Mouse (Mus musculus): ENCODE measurements at regions not wholly inside any gene's neighbourhood (a gene's known extent, or its start where the extent isn't known, plus 50 kb on each side); places are given as distances from the start of the nearest gene placed in this dataset.

DNA sequence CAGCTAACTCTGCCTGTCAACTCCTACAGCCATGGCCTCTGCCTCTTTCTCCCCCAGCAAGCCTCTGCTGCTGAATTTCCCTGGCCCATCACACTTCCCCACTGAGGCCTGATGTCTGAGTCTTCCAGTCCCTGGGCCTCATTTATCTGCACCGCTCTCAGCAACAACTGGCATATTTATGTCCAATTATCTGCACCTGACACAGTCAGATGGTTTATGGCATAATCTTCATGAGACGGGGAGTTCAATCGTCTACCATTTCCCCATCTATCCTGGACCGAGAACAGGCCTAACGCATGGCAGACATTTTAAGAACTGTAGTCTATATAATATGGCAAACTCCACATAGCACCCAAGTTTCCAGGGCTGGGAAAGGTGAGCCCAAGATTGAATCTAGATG lies 1512.8 kb upstream of the Gm6569 start:
- DNase-seq (ENCODE audit: low read depth), result no peak

DNA sequence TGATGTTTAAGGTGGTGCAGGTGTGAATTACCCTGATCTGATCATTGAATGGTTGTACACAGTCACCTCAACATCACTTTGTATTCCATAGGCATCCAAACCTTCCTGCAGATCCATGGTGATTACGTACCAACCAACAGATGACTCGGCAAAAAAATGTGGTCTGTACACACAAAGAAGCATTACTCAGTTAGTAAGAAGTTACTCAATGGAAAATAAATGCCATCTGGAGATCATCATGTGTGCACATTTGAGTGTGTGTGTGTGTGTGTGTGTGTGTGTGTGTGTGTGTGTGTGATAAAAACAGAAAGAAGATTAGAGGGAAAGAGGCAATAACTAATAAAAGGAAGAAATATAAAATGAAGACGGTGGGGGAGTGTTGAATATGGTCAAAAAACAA lies 1512.2 kb upstream of the Gm6569 start:
- DNase-seq (ENCODE audit: low read depth), result no peak

DNA sequence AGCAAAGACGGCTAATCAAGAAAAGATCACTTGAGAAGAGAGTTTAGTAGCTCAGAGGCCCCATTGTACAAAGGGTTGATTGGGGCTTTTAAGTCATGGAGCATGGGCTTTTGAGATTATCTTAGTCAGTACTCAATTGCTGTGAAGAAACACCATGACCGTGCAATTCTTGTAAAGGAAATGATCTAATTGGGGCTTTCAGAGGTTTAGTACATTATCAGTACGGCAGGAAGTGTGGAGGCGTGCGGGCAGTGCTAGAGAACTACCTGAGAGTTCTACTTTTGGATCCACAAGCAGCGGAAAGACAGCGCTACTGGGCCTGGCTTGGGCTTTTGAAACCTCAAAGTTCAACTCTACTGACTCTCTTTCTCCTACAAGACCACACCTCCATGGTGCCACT lies 1511.2 kb upstream of the Gm6569 start:
- no peak for DNase-seq (ENCODE audit: low read depth)

DNA sequence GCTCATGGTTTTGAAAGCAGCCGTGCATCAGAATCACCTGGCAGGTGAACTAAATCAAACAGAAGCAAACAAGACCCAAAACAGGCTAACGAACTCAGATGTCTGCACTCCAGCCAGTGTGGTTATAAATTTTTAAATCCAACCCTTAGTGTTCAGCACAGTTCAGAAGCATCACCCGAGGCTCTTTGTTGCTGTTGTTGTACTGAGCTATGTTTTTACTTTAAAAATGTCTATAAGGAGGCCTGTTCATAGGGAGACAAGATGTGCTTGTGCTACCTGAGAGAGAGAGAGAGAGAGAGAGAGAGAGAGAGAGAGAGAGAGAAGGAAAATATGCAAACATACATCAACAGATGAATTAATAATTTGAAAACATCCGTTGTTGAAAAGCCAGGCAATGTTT lies 1503.1 kb upstream of the Gm6569 start:
- no peak for DNase-seq (ENCODE audit: low read depth)

DNA sequence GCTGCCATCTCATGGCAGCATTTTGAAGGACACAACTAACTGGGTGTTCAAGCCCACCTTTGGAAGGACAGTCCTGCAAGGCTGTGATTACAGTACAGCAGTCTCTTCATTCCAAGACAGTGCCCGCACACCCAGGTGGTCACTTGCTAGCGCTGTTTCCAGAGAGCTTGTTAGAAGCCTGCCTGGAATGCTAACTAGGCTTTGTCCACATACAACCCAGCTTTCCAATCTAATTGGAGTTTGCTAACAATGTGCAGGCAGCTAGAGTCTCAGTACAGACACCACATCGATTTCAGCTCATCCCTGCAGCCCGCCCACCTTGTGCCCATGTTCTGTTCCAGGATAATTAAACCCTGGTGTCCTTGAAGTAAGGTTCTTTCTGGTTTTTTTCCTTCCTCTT lies 1499.9 kb upstream of the Gm6569 start:
- no peak for DNase-seq (ENCODE audit: low read depth)

DNA sequence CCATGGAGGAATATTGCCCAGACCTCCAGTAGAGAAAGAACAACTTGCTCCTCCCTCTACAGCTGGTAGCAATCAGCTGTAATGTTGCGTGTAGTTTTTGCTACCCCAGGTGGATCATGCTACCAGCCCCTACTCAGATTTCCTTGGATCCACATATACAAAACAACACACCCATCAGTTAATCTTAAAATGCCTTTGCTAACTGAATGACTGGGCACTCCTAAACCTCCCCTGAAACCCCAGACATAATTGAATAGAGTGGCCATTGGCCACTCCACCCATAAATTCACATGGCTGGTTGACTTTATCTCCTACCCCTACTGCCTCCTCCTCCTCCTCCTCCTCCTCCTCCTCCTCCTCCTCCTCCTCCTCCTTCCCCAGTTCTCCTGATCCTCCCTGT lies 1494.7 kb upstream of the Gm6569 start:
- no peak for DNase-seq (ENCODE audit: low read depth)

DNA sequence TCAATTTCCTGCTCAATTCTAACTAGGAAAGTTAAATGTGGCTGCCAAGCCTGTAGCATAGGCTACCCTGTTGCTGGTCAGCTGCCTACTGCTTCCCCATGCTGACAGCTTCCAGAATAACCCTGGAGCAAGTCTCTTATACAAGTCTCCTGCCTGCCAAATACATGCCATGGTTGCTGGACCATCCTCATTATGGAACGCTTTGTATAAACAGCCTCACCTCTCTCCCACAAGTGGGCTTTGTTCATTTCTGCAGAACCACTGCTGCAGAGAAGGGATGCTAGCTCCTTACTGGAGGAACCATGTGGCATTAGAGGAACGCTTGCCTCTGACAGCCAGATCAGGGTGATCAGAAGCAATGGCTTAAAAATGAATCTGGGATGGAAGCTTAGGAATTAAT lies 1492.4 kb upstream of the Gm6569 start:
- no peak for DNase-seq (ENCODE audit: low read depth)

DNA sequence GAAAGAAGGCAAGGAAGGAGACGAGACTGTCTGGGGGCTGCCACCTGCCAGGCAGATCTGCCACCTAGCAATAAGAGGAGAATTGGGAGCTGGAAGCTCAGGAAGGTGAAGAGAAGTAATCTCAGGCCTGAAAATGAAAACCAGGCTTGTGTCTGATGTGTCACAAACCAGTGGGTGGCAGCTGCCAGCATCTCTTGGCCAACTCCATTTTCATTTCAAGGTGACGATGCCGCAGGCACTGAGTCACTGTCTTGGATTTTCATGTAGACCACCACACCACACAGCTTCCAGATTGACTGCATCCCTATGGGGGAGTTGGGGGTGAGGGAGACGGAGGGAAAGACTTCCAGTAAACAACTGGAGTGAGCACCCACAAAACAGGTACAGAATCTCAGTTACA lies 1491.9 kb upstream of the Gm6569 start:
- no peak for DNase-seq (ENCODE audit: low read depth)

DNA sequence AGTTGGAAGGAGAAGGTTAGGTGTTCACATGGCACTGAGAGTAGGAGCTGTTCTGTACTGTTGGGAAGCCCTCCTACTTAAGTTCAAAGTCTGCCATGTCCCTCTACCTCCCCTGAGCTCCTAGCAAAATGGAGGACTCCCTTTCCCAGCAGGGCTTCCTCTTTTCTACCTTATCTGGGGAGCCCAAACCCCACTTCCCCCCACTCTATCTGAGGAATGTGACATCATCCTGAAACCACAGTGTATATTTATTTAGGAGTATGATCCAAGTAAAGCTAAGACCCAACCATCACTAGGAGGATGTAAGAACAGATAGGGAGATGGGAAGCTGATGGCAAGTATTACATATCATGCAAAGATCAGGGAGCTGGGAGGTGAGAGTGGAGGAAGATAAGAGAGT lies 1490.6 kb upstream of the Gm6569 start:
- no peak for DNase-seq (ENCODE audit: low read depth)

DNA sequence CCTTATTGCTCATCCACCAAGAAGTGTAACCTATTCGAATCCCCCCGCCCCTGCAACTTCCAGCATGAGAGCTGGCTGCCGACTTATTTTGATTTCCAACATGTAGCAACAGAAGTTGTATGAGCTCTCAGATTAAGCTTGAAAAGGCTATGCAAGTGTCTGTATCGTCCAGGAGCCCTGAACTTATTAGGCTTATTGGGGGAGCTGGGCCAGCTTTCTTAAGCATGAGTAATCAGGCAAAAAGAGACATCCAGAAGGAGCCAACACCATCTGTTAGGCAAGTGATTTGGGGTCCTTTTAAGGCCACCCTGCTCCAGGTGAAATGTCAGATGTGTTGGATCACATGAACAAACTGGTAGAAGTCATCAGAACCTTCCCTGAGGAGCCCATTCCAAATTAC lies 1481.0 kb upstream of the Gm6569 start:
- no peak for DNase-seq (ENCODE audit: low read depth)

DNA sequence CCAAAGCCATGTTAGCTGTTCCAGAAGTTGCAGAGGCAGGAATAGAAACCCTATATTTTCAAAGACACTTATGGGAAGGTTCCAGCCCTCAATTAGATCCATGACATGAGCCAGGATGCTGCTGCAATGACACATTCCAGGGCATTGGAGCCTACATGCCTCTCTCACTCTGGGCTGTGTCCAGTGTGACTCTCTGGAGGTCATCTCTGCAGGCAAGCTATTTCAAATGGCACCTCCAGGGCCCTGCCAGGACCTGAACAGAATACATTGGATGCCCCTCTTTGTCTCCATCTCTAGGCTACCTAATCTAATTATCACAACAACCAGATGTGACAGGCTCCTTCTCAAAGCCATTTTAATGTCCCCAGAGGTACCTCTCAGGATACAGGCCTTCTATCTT lies 1478.7 kb upstream of the Gm6569 start:
- DNase-seq (ENCODE audit: low read depth), result no peak

DNA sequence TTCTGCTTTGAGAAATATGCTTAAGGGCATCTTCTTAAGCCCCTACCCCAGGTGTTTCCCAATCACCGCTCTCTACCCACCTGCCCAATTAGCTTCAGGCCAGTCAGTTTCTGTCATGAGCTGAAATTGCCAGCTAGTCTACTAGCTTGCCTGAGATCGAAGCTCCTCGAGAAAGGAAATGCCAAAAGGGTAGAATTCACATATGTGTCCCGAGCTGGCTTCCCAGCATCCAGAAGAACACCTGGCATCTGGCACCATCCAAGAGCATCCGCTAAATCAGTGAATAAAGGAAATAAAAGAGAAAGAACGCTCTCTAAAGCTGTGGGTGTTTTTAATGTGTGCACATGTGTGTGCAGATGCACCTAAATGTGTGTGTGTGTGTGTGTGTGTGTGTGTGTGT lies 1474.7 kb upstream of the Gm6569 start:
- no peak for DNase-seq (ENCODE audit: low read depth)

DNA sequence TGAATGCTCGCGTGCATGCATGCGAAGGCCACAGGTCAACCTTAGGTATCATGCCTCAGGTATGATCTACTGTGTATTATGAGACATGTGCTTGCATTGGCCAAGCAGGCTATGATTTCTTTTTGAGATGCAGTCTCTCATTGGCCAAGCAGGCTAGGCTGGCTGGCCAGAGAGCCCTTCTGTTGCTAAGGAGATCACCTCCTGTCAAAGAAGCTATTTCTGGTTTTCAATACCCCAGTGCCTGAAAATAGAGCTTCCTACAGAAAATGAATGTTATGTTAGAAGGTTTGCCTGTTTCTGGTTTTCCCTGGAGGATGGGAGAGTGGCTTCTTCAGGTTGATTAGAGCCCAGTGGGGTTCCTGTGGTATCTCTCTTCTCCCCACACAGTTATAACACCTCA lies 1474.3 kb upstream of the Gm6569 start:
- no peak for DNase-seq (ENCODE audit: low read depth)

DNA sequence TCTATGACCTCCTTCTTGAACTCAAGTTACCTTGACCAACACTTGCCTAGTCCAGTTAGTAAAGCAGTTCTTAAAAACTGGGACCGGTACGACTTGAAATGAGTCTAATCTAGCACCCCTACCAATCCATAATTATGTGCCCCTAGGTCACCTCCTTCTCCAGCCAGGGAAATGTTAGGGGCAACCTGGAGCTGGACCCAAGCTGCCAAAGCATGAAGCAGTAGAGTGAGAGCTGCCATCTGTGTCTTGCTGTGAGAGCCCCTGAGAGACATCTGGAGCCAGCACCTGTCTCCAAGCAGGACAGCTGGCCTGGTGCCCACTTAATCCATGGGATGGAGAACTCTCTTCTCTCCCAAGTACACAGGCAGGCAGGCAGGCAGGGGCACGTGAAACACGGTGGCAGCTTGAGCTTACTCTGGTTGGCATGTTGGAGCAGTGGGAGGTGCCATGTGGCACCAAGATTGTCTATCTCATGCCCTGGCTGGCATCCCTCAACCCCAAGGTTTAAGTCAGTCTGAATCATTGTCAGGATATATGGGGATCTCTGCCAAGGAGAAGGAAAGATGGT lies 1473.8 kb upstream of the Gm6569 start:
- no peak for DNase-seq (ENCODE audit: low read depth)

DNA sequence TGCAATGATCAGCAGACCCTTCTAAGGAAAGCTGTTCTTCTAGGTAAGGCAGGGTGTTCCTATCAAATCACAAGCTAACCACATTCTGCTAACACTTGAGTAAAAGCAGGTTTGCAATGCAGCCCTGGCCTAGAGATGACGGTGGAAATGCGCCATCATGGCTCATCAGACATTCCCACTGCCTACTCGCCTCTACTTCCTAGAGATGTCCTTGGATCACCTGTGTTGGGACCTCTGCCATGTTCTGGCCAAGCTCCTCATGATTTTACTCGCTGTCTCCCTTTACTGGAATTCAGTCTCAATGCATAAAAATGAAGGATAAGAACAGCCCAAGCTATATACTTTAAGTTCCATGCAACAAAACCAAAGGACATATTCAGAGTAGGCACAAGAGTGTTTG lies 1461.3 kb upstream of the Gm6569 start:
- no peak for DNase-seq (ENCODE audit: low read depth)

DNA sequence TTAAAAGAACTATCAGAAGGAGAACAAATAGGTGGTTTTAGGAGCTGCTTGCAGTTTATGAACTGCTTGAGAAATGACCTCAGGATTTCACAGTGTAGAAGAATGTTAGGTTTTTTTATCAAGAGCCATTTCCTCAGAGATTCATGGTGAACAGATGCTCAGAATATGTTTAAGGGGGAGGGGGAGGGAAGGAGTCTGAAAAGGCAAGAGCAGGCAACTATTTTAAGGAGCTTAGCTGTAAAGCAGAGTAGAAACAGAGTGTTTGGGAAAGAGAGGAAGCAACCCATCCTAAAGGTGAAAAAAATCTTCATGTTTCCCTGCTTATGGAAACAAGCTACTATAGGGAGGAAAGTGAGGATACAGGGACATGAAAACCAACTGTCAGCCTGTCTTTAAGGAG lies 1457.2 kb upstream of the Gm6569 start:
- no peak for DNase-seq (ENCODE audit: low read depth)

DNA sequence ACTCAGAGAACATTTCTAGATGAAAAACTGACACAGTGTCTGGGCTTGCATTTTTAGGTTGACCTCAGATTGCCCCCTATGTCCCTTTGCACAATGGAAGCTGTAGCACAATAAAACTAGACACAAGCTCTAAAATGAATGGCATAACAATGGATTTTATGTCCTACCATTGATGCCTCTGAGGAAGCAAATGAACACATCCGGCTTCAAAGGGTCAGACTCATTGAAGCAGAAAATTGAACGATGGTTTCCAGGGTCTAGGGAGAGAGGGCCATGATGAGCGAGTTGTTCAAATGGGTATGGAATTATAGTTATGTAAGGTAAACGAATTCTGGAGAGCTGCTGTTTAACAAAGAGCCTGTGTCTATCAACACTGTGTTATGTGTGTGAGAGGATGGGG lies 1455.1 kb upstream of the Gm6569 start:
- DNase-seq (ENCODE audit: low read depth), result no peak

DNA sequence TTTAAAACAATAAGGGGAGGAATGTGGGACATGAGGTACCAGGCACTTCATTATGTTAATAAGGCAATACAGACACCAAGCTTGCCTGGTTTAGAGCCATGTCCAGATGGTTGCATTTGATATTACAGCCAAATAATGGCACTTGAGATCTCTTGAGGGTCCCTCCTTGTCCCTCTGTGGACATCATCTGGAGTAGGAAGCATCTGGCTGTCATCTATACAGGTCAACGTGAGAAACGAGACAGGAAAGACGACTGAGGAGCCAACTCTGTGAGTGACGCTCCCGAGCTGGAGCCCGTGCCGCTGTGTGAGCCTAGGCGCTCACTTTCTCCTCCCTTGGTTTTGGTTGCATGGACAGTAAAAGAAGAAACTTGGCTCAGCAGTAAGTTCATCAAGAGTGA lies 1453.2 kb upstream of the Gm6569 start:
- no peak for DNase-seq (ENCODE audit: low read depth)

DNA sequence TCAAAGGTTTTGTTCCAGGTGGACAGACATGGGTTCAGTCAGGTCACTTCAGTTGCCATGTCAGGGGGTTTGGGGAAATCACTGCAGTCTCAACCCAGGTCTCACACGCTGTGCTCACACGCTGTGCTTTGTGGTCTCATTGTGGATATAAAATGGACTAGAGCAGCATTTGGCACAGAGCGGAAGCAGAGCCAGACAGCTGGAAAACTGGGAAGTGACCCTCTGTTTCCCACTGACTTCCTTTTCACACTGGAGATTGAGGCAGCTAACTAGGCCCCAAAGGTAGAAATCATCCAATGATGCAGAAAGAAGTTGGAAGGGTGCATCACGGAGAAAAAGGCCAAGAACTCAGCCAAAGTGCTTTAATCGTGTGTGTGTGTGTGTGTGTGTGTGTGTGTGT lies 1452.6 kb upstream of the Gm6569 start:
- DNase-seq (ENCODE audit: low read depth), result no peak

DNA sequence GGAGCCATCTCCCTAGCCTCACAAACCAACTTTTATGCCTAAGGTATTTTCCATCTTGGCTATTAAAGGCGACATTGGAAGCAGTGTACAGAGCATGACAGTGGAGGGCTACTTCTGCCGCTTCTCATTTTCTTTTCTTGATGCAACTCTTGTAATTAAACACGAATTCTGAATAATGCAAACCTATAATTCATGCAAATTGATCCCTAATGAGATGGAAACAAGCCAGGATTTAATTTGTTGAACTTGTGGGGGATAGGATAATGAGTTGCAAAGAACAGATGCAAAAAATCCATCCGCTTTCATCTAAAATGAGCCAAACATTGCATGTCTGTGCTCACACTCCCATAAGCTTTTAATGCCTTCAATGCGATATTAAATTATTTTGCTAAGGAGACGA lies 1451.8 kb upstream of the Gm6569 start:
- DNase-seq (ENCODE audit: low read depth), result no peak

DNA sequence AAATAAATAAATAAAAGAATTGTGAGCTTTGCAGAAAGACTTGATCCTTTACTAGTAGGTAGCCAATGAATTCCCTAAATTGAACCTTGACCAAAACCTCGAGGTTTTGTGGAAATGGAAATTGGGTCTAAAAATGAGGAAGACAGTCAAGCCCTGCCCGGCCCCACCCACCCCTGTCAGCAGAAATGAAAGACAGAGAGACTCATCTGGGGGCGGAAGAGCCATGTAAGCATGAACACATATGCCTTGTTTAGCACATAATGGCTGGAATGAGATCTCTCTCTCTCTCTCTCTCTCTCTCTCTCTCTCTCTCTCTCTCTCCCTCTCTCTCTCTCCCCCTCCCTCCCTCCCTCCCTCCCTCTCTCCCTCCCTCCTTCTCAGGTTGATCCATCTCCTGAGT lies 1451.3 kb upstream of the Gm6569 start:
- no peak for DNase-seq (ENCODE audit: low read depth)

DNA sequence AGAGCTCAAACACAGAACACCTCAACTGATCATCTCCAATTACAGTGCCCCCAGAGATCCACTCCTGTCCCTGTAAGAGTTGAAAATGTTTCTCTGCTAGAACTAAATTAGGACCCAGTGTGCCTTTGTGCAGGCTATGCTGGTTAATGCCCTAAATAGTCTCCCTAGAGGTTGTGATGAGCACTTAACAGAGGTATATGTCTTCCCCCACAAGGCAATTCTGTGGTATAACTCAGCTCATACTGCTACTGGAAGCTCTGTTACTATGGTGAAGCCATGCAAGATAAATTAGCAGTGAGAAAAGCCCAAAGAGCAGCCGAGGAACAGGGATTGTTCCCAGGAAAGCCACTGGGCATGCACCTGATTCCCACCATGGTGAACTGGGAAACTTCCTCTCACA lies 1450.9 kb upstream of the Gm6569 start:
- DNase-seq (ENCODE audit: low read depth), result no peak

DNA sequence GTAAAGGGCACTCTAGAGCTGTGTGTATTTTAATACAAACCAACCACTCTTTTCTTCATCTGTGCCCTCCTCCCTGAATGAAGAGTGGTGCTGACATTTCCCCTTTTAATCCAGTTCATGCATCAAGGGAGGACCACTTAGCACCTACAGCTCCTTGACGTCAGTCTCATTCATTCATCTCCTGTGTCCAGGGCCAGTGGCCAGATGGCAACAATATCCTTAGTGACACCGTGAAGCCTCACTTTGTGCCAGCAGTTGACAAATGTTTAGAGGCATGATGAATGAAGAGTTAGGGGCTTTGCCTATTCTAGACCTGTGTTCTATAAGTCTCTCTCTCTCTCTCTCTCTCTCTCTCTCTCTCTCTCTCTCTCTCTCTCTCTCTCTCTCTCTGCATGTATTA lies 1441.1 kb upstream of the Gm6569 start:
- no peak for DNase-seq (ENCODE audit: low read depth)

DNA sequence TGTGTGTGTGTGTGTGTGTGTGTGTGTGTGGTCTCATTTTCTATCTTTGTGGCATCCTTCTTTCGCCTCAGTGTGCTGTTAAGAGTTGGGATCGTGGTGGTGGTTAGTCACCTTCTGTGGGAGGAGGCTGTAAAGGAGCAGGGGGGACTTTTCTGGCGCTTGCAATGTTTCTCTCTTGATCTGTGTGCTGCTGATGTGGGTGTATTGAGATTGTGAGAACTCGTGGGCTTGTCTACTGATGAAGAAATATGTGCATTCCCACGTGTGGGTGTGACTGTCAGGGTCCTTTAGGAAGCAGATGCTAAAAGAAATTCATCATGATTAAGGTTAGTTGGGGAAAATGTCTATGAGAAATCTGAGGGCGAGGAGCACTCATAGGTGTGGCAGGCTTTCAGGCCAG lies 1422.4 kb upstream of the Gm6569 start:
- DNase-seq (ENCODE audit: low read depth), result no peak
